In the genomic region with DNA sequence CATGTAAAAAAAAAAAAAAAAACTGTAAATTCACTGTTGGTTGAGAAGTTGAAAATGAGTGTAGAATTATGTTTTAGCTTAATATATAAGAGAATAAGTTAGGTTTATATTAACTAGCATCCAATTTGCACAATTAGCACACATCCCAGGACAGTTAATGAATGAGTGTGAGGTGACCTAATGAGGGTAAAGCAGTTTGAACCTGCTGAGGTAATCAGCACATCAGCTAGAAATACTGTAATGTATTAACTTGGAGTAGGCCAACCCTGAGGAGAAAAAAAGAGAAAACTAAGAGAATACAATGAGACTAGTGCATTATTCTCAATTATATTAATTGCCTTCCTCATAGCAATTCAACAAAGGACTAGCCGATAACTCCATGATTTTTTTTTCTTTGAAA, we compare ENCODE assay signal across 22 mouse cellular contexts. TPM values are rescaled to one million over a fixed set of nuclear protein-coding genes. Genes with fewer than 3 reads are reported as not detected.
"Had no signal": no experiment of that assay in that cellular context is flagged by ENCODE, and none has a peak within 500 bp of the region (broad histone marks: within the 10 kb centered on the region; RNA-seq: fewer than 3 reads in every experiment).

No protein-coding gene starts in this region.

- DNase-seq: lung, adult 18-20 months; lung, embryonic 14.5 days; lung, postnatal 10 days; lung, postnatal 4 days; midbrain, embryonic 14.5 days; retina, postnatal 1 day; right cerebral cortex, adult 18-20 months; right cerebral cortex, postnatal 25 days; right cerebral cortex, postnatal 4 days; spleen, adult 18-20 months; thymus, adult 2 months; thymus, postnatal 25 days; thymus, postnatal 4 days had no signal

- H3K4me1 ChIP-seq: neural tube, embryonic 15.5 days had no signal

- ATAC-seq: midbrain, embryonic 16.5 days had no signal

- H3K9ac ChIP-seq: lung, embryonic 14.5 days; midbrain, embryonic 12.5 days; neural tube, embryonic 13.5 days; neural tube, embryonic 15.5 days; stomach, embryonic 15.5 days had no signal

- H3K4me3 ChIP-seq: midbrain, embryonic 10.5 days; midbrain, embryonic 12.5 days; myocyte; neural tube, embryonic 13.5 days; neural tube, embryonic 15.5 days; stomach, embryonic 15.5 days had no signal

- H3K9me3 ChIP-seq: midbrain, embryonic 10.5 days; midbrain, embryonic 12.5 days; neural tube, embryonic 13.5 days; neural tube, embryonic 15.5 days; stomach, embryonic 15.5 days had no signal

- H3K36me3 ChIP-seq: stomach, embryonic 15.5 days had no signal

- H3K27me3 ChIP-seq: midbrain, embryonic 12.5 days; neural tube, embryonic 13.5 days; neural tube, embryonic 15.5 days; stomach, embryonic 15.5 days had no signal

- H3K27ac ChIP-seq: midbrain, embryonic 10.5 days; midbrain, embryonic 12.5 days; neural tube, embryonic 13.5 days; neural tube, embryonic 15.5 days; stomach, embryonic 15.5 days; stomach, postnatal 0 days had no signal

- H3K4me2 ChIP-seq: lung, embryonic 14.5 days; midbrain, embryonic 12.5 days; neural tube, embryonic 13.5 days; neural tube, embryonic 15.5 days; stomach, embryonic 15.5 days had no signal

RNA-seq across cellular contexts. Expression of gene Clhc1, which starts 38.3 kb away (rescaled TPM):
- polyA plus RNA-seq: small intestine, adult 2 months; stomach, postnatal 0 days; thymus, adult 2 months had no signal
